Mouse (Mus musculus) WW6 (cell line): ENCODE data around the gene Gm9508.
"Not testable (repeated sequence)": the region's sequence is repeated elsewhere in the genome, so short reads cannot be mapped to it uniquely, and the experiment has no call there.

ENCODE experiments used
- DNase-seq: peaks from one replicate; pipeline ENCODE4 v3.0.0-alpha.2; 2013; ENCODE audit warnings: low read depth, low spot score

The Gm9508 gene

GRCm38 (mm10) chr10:77697133-77697532 is at the start of gene Gm9508:
Gm9508 (minus strand) TSS chr10:77697233.
- no peak for DNase-seq

GRCm38 (mm10) chr10:77741924-77742688 is 45.1 kb upstream of the Gm9508 start, which contains the start of gene Gm18596:
Gm18596 (minus strand) TSS chr10:77742638.
- DNase-seq, result not testable (repeated sequence)

- no peak for DNase-seq
Observed at GRCm38 (mm10) chr10:77738929-77739328, 41.9 kb upstream of the Gm9508 start.

GRCm38 (mm10) chr10:77735928-77736327 is 38.9 kb upstream of the Gm9508 start:
- DNase-seq, result no peak

GRCm38 (mm10) chr10:77729241-77729640 is 32.2 kb upstream of the Gm9508 start:
- DNase-seq, result peak; percentile 14

GRCm38 (mm10) chr10:77728280-77728679 is 31.2 kb upstream of the Gm9508 start:
- no peak for DNase-seq

- DNase-seq, result no peak
Observed at GRCm38 (mm10) chr10:77726186-77726585, 29.2 kb upstream of the Gm9508 start, which contains the start of gene Gm10100. Gm10100 (plus strand) TSS chr10:77726486.

- peak; percentile 18 for DNase-seq
Observed at GRCm38 (mm10) chr10:77724855-77725254, 27.8 kb upstream of the Gm9508 start.

GRCm38 (mm10) chr10:77720299-77720698 is 23.3 kb upstream of the Gm9508 start, which contains the start of gene Krtap12-1:
Krtap12-1 (plus strand) TSS chr10:77720599.
- not testable (repeated sequence) for DNase-seq

GRCm38 (mm10) chr10:77715507-77715906 is 18.5 kb upstream of the Gm9508 start, which contains the start of gene Gm10142:
Gm10142 (plus strand) TSS chr10:77715807.
- DNase-seq, result no peak

GRCm38 (mm10) chr10:77713734-77714133 is 16.7 kb upstream of the Gm9508 start:
- DNase-seq, result no peak

GRCm38 (mm10) chr10:77711157-77711556 is 14.1 kb upstream of the Gm9508 start, which contains the start of gene Gm10024:
Gm10024 (plus strand) TSS chr10:77711457.
- DNase-seq, result not testable (repeated sequence)

GRCm38 (mm10) chr10:77709831-77710230 is 12.8 kb upstream of the Gm9508 start:
- DNase-seq, result no peak

- no peak for DNase-seq
Observed at GRCm38 (mm10) chr10:77706326-77706725, 9.3 kb upstream of the Gm9508 start, which contains the start of gene Gm10272. Gm10272 (plus strand) TSS chr10:77706626.

GRCm38 (mm10) chr10:77690356-77690807 is 6.7 kb downstream of the Gm9508 start, which contains the start of gene Gm19402:
Gm19402 (minus strand) TSS chr10:77690757.
- not testable (repeated sequence) for DNase-seq

- no peak for DNase-seq
Observed at GRCm38 (mm10) chr10:77687021-77687420, 10.0 kb downstream of the Gm9508 start.

- no peak for DNase-seq
Observed at GRCm38 (mm10) chr10:77685895-77686664, 11.0 kb downstream of the Gm9508 start, which contains the start of gene Tspear. Tspear (plus strand) TSS chr10:77686569.

- no peak for DNase-seq
Observed at GRCm38 (mm10) chr10:77684181-77684580, 12.9 kb downstream of the Gm9508 start.

GRCm38 (mm10) chr10:77682994-77683393 is 14.0 kb downstream of the Gm9508 start:
- DNase-seq, result no peak

GRCm38 (mm10) chr10:77677562-77677961 is 19.5 kb downstream of the Gm9508 start:
- DNase-seq, result no peak

GRCm38 (mm10) chr10:77673765-77674164 is 23.3 kb downstream of the Gm9508 start:
- DNase-seq, result no peak

GRCm38 (mm10) chr10:77671519-77671918 is 25.5 kb downstream of the Gm9508 start:
- no peak for DNase-seq
